8 mouse cellular contexts compared by ENCODE assay signal in genomic region chr17:5439831-5440158, GRCm38 (mm10). TPM values are rescaled to one million over a fixed set of nuclear protein-coding genes. Genes with fewer than 3 reads are reported as not detected.
DNase-seq lines count a peak whose midpoint lies in the region; ATAC-seq and TF ChIP-seq lines count a peak whose summit lies in the region.

No protein-coding gene starts in this region.

- peaks cover 11% of the 10 kb centered on the region for H3K79me2 ChIP-seq in MEL (ENCODE audit: control insufficient read depth, insufficient read depth, low read length, poor library complexity)

- peak overlapping the region; percentile 79 for H3K4me2 ChIP-seq in heart, embryonic 14.5 days (ENCODE audit: low read length)
- peak overlapping the region; percentile 46 for H3K4me2 ChIP-seq in hindbrain, embryonic 11.5 days (replicated peaks; ENCODE audit: low read depth, low read length)

- peak overlapping the region; percentile 74 to 77 for H3K4me3 ChIP-seq in heart, embryonic 14.5 days (ENCODE audit: control insufficient read depth in 1 of 2, insufficient read depth in 1 of 2, low read depth in 1 of 2, low read length in 2 of 2)
- peak overlapping the region; percentile 74 to 98 for H3K4me3 ChIP-seq in MEL (ENCODE audit: control insufficient read depth in 1 of 2, insufficient read depth in 1 of 2, low read depth in 2 of 2, low read length in 2 of 2)
- peak overlapping the region; percentile 58 for H3K4me3 ChIP-seq in hindbrain, embryonic 11.5 days (ENCODE audit: low read depth, low read length)
- H3K4me3 ChIP-seq in midbrain, embryonic 10.5 days = peak overlapping the region; percentile 78

- DNase-seq in heart, adult 9 months (ENCODE audit: low spot score in 2 of 2) = no peak
- DNase-seq in MEL (ENCODE audit: low read depth, low spot score) = no peak
- DNase-seq in hindbrain, embryonic 11.5 days (ENCODE audit: low spot score) = no peak
- no peak for DNase-seq in midbrain, embryonic 10.5 days (ENCODE audit: low spot score)
- DNase-seq in Muller cell, postnatal 12 days (ENCODE audit: inconsistent ontology term) = no peak
- no peak for DNase-seq in left cerebral cortex, postnatal 14 days (ENCODE audit: low spot score in 2 of 2)
- DNase-seq in cerebellum, adult 9-10 months = no peak

- TF ChIP-seq POLR2A in MEL (IDR thresholded peaks at IDR 0.05; ENCODE audit: control insufficient read depth in 1 of 2, insufficient read depth in 1 of 2, low read depth in 1 of 2, low read length in 2 of 2, poor library complexity in 1 of 2) = peak in 1 of 2 experiments; percentile 72; a peak in 1 of 4 replicates

- H3K27ac ChIP-seq in heart, embryonic 14.5 days (replicated peaks in 1 of 2; ENCODE audit: control insufficient read depth in 1 of 2, insufficient read depth in 1 of 2, low read depth in 2 of 2, low read length in 2 of 2) = peak overlapping the region in 1 of 2 experiments; percentile 69; a peak in 1 of 4 replicates
- peak overlapping the region; percentile 81 for H3K27ac ChIP-seq in MEL (ENCODE audit: control insufficient read depth, low read depth, low read length)
- no peak overlapping the region for H3K27ac ChIP-seq in hindbrain, embryonic 11.5 days (ENCODE audit: low read depth, low read length)
- peak overlapping the region; percentile 92 for H3K27ac ChIP-seq in midbrain, embryonic 10.5 days (replicated peaks)

- H3K36me3 ChIP-seq in heart, embryonic 14.5 days (ENCODE audit: control insufficient read depth, insufficient read depth, low read length) = peaks cover 25% of the 10 kb centered on the region
- peaks cover 0 to 11% of the 10 kb centered on the region in 2 experiments; a peak in 2 of 4 replicates for H3K36me3 ChIP-seq in MEL (ENCODE audit: control insufficient read depth in 1 of 2, insufficient read depth in 2 of 2, low read length in 2 of 2)
- H3K36me3 ChIP-seq in hindbrain, embryonic 11.5 days (ENCODE audit: control insufficient read depth, insufficient read depth, low read length) = no peaks in the 10 kb centered on the region
- H3K36me3 ChIP-seq in midbrain, embryonic 10.5 days = peaks cover 8% of the 10 kb centered on the region; the same call in 1 of the 2 replicates

- no peak for TF ChIP-seq CTCF in MEL (IDR thresholded peaks at IDR 0.05 in 2 of 3, conservative IDR thresholded peaks at IDR 0.05 in 1 of 3; ENCODE audit: control insufficient read depth in 1 of 3, insufficient read depth in 1 of 3, low read depth in 2 of 3, low read length in 3 of 3, poor library complexity in 1 of 3, severe bottlenecking in 1 of 3)

- peak; percentile 22; the same call in 1 of the 2 replicates for ATAC-seq in heart, embryonic 14.5 days (ENCODE audit: insufficient number of reproducible peaks, insufficient read depth, low FRiP score, low read depth)
- ATAC-seq in hindbrain, embryonic 11.5 days (ENCODE audit: low FRiP score) = peak; percentile 68; the same call in 1 of the 2 replicates

- H3K27me3 ChIP-seq in heart, embryonic 14.5 days (ENCODE audit: control insufficient read depth, insufficient read depth, low read length) = 0 out of 2 replicates have a peak, but pooled peaks cover 3% of the 10 kb centered on the region
- no peaks in the 10 kb centered on the region for H3K27me3 ChIP-seq in MEL (ENCODE audit: control insufficient read depth in 1 of 2, insufficient read depth in 2 of 2, low read length in 2 of 2)
- no peaks in the 10 kb centered on the region for H3K27me3 ChIP-seq in hindbrain, embryonic 11.5 days (ENCODE audit: control insufficient read depth, insufficient read depth, low read length)
- no peaks in the 10 kb centered on the region for H3K27me3 ChIP-seq in midbrain, embryonic 10.5 days (ENCODE audit: low read depth, poor library complexity, severe bottlenecking)

- no peaks in the 10 kb centered on the region for H3K9me3 ChIP-seq in heart, embryonic 14.5 days (ENCODE audit: control insufficient read depth, low read length)
- H3K9me3 ChIP-seq in MEL (replicated peaks; ENCODE audit: insufficient read depth, low read length) = no peaks in the 10 kb centered on the region
- H3K9me3 ChIP-seq in hindbrain, embryonic 11.5 days (ENCODE audit: control insufficient read depth, low read length) = no peaks in the 10 kb centered on the region
- H3K9me3 ChIP-seq in midbrain, embryonic 10.5 days (replicated peaks) = no peaks in the 10 kb centered on the region

- no peak for TF ChIP-seq RAD21 in MEL (IDR thresholded peaks at IDR 0.05; ENCODE audit: low read depth, low read length)

- no peak for TF ChIP-seq EP300 in MEL (IDR thresholded peaks at IDR 0.05; ENCODE audit: low read depth in 1 of 2, low read length in 2 of 2)

- intact Hi-C loops in left cerebral cortex, postnatal 14 days (cut with DNase I) = loop anchor here (1.0 to 10.0 kb wide), 4 partner anchors 53 to 455 kb away; partner anchors contain the start of gene Zdhhc14

- peaks cover 4 to 10% of the 10 kb centered on the region in 2 experiments; a peak in 3 of 4 replicates for H3K4me1 ChIP-seq in heart, embryonic 14.5 days (ENCODE audit: control insufficient read depth in 2 of 2, insufficient read depth in 2 of 2, low read length in 2 of 2)
- peaks cover 0 to 3% of the 10 kb centered on the region in 2 experiments; a peak in 1 of 4 replicates for H3K4me1 ChIP-seq in MEL (ENCODE audit: control insufficient read depth in 1 of 2, insufficient read depth in 2 of 2, low read length in 2 of 2)
- H3K4me1 ChIP-seq in hindbrain, embryonic 11.5 days (replicated peaks; ENCODE audit: control insufficient read depth, insufficient read depth, low read length) = 0 out of 2 replicates have a peak, but pooled peaks cover 2% of the 10 kb centered on the region
- H3K4me1 ChIP-seq in midbrain, embryonic 10.5 days = peaks cover 17% of the 10 kb centered on the region

- peak overlapping the region; percentile 86 for H3K9ac ChIP-seq in heart, embryonic 14.5 days (ENCODE audit: low read length)
- peak overlapping the region; percentile 95 for H3K9ac ChIP-seq in MEL (ENCODE audit: control insufficient read depth, low read depth, low read length, poor library complexity, severe bottlenecking)
- H3K9ac ChIP-seq in hindbrain, embryonic 11.5 days (ENCODE audit: low read depth, low read length) = peak overlapping the region; percentile 81

- WGBS in heart, embryonic 14.5 days = under 1% methylated on average over 8 of the region's 8 CpGs
- 0% methylated on average over 8 of the region's 8 CpGs for WGBS in hindbrain, embryonic 11.5 days
- under 1% methylated on average over 8 of the region's 8 CpGs for WGBS in midbrain, embryonic 10.5 days

TF ChIP-seq in MEL, 35 proteins besides CTCF, POLR2A, EP300 and RAD21:
- no peak for TF ChIP-seq KAT2A (conservative IDR thresholded peaks at IDR 0.05; ENCODE audit: low read depth, low read length)
- TF ChIP-seq NRF1 (IDR thresholded peaks at IDR 0.05; ENCODE audit: insufficient read depth, low read depth, low read length, poor library complexity, severe bottlenecking) = no peak
- no peak for TF ChIP-seq E2F4 (IDR thresholded peaks at IDR 0.05; ENCODE audit: borderline replicate concordance, low read depth, low read length)
- no peak for TF ChIP-seq SIN3A (IDR thresholded peaks at IDR 0.05; ENCODE audit: low read length)
- no peak for TF ChIP-seq ZKSCAN1 (IDR thresholded peaks at IDR 0.05; ENCODE audit: low read depth, low read length)
- no peak for TF ChIP-seq MYB (IDR thresholded peaks at IDR 0.05; ENCODE audit: low read depth, low read length)
- no peak for TF ChIP-seq ETS1 (IDR thresholded peaks at IDR 0.05; ENCODE audit: low read depth, low read length)

RNA-seq across cellular contexts. Expression of gene Tmem242, which starts 0.3 kb away (rescaled TPM):
- polyA plus RNA-seq in heart, embryonic 14.5 days (2014; fragmentation: Nextera tagmentation; extraction: Ambion mirVana) = 108 and 141 TPM in 2 replicates
- total RNA-seq in MEL (2012; rRNA removed) = 27.0 and 28.2 TPM in 2 replicates
- polyA plus RNA-seq in MEL (2012; ENCODE audit: insufficient read depth in 1 of 2, insufficient read length in 2 of 2, low read depth in 1 of 2, low replicate concordance in 2 of 2, missing spikeins in 1 of 2) = 10 to 100 TPM in 1 of 2 experiments, not detected in 1; 49.2 TPM
- polyA plus RNA-seq in hindbrain, embryonic 11.5 days (2014; fragmentation: Nextera tagmentation; extraction: Ambion mirVana) = 129 and 142 TPM in 2 replicates
- polyA plus RNA-seq in midbrain, embryonic 10.5 days (2016; fragmentation: Nextera tagmentation; extraction: Ambion mirVana) = 133 and 136 TPM in 2 replicates
- total RNA-seq in left cerebral cortex, postnatal 14 days (2021) = 10 to 100 TPM; 89.9 to 94.8 TPM

RNA-seq across cellular contexts. Expression of gene Ldhal6b, which starts 21.2 kb away (rescaled TPM):
- polyA plus RNA-seq in heart, embryonic 14.5 days (2014; fragmentation: Nextera tagmentation; extraction: Ambion mirVana) = not detected in 2 replicates
- 0.31 and 0.39 TPM in 2 replicates for total RNA-seq in MEL (2012; rRNA removed)
- not detected for polyA plus RNA-seq in MEL (2012; ENCODE audit: insufficient read depth in 1 of 2, insufficient read length in 2 of 2, low read depth in 1 of 2, low replicate concordance in 2 of 2, missing spikeins in 1 of 2)
- not detected in 2 replicates for polyA plus RNA-seq in hindbrain, embryonic 11.5 days (2014; fragmentation: Nextera tagmentation; extraction: Ambion mirVana)
- not detected in 2 replicates for polyA plus RNA-seq in midbrain, embryonic 10.5 days (2016; fragmentation: Nextera tagmentation; extraction: Ambion mirVana)
- total RNA-seq in left cerebral cortex, postnatal 14 days (2021) = 1 to 10 TPM; 1.1 TPM

RNA-seq across cellular contexts. Expression of gene Zdhhc14, which starts 52.6 kb away (rescaled TPM):
- polyA plus RNA-seq in heart, embryonic 14.5 days (2014; fragmentation: Nextera tagmentation; extraction: Ambion mirVana) = 1.2 and 1.5 TPM in 2 replicates
- 3.0 and 3.4 TPM in 2 replicates for total RNA-seq in MEL (2012; rRNA removed)
- 1 to 10 TPM in 1 of 2 experiments, not detected in 1; 4.9 TPM for polyA plus RNA-seq in MEL (2012; ENCODE audit: insufficient read depth in 1 of 2, insufficient read length in 2 of 2, low read depth in 1 of 2, low replicate concordance in 2 of 2, missing spikeins in 1 of 2)
- 2.4 and 2.6 TPM in 2 replicates for polyA plus RNA-seq in hindbrain, embryonic 11.5 days (2014; fragmentation: Nextera tagmentation; extraction: Ambion mirVana)
- 0.99 and 1.5 TPM in 2 replicates for polyA plus RNA-seq in midbrain, embryonic 10.5 days (2016; fragmentation: Nextera tagmentation; extraction: Ambion mirVana)
- total RNA-seq in left cerebral cortex, postnatal 14 days (2021) = 10 to 100 TPM; 41.1 to 41.3 TPM
